Mouse (Mus musculus) neural tube, embryonic 12.5 days (tissue): ENCODE measurements around the gene Mosmo. TPM values are rescaled to one million over a fixed set of nuclear protein-coding genes. Genes with fewer than 3 reads are reported as not detected.

ENCODE experiments used
- polyA plus RNA-seq: library from polyadenylated mRNA; unstranded; fragments of >200 nt; fragmentation: Nextera tagmentation; extraction: Ambion mirVana; gene quantifications from 2 replicates; pipeline ENCODE4 v1.2.1, GENCODE M21; 2016

The Mosmo gene
- polyA plus RNA-seq, 1 experiment from 2014 or later = 14.8 TPM

Other genes with a start within 250 kb of the Mosmo start
- 176 and 181 TPM in 2 replicates for gene Uqcrc2, start 42.4 kb upstream of the Mosmo start, polyA plus RNA-seq
- gene Pdzd9, start 7.3 kb upstream of the Mosmo start, polyA plus RNA-seq = 0.22 and 0.46 TPM in 2 replicates
- gene Vwa3a, start 61.7 kb downstream of the Mosmo start, polyA plus RNA-seq = 0.28 and 0.50 TPM in 2 replicates
- not detected in 2 replicates for gene Gm5737, start 134.7 kb downstream of the Mosmo start, polyA plus RNA-seq
- gene Eef2k, start 165.2 kb downstream of the Mosmo start, polyA plus RNA-seq = 21.1 and 22.2 TPM in 2 replicates
- gene Polr3e, start 240.1 kb downstream of the Mosmo start, polyA plus RNA-seq = 26.6 and 28.0 TPM in 2 replicates